Mouse (Mus musculus) lung, postnatal 25 days (tissue): Measurements from ENCODE around the gene Vmn2r107.

Experiments
- DNase-seq: peaks from one replicate; pipeline ENCODE4 v3.0.0; 2022; ENCODE audit warnings: low spot score

Gene Vmn2r107

GRCm38 (mm10) chr17:20344942-20345341 is at the start of gene Vmn2r107:
Gene Vmn2r107, plus strand, starts transcription at chr17:20345242.
- DNase-seq: no peak

- no peak for DNase-seq
Observed at GRCm38 (mm10) chr17:20305790-20306189, 39.3 kb upstream of the Vmn2r107 start.

- DNase-seq: no peak
Observed at GRCm38 (mm10) chr17:20399105-20399504, 54.1 kb downstream of the Vmn2r107 start.

DNA sequence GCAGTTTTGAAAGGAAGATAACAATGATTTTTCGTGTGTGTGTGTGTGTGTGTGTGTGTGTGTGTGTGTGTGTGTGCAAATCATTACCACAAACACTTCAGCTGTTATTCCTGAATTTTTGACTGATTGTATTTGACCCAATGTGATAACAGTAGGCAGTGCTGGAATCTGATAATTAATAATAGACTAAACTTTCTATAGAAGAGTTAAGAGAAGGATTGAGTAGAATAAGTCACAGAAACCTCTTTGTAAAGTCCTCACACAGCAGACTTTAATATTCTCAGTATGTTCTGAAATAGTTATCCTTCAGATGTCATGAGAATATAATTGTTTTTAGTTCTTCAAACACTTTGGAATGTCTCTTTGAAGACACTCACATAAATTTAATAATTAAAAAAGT is 68.8 kb downstream of the Vmn2r107 start, which contains the start of gene Vmn1r224:
Gene Vmn1r224, plus strand, starts transcription at position 301 of the 400 bp plus-strand sequence.
- DNase-seq: no peak
